Mouse (Mus musculus) cerebellum, postnatal 36 days (tissue): ENCODE measurements at regions not wholly inside any gene's neighbourhood (a gene's known extent, or its start where the extent isn't known, plus 50 kb on each side); places are given as distances from the start of the nearest gene placed in this dataset.
A peak's percentile ranks its signal among the peaks of the same experiment; 100 is the strongest.

Experiments
- DNase-seq, 2 experiments: peaks; one replicate each; pipeline ENCODE4 v3.0.0; 2021 to 2022; ENCODE audit warnings: mixed read lengths in 2 of 2

- DNase-seq, result no peak
Observed at GRCm38 (mm10) chr2:47424910-47425309, 1389.0 kb upstream of the Acvr2a start.

GRCm38 (mm10) chr2:47429843-47430242 is 1384.1 kb upstream of the Acvr2a start:
- no peak for DNase-seq

GRCm38 (mm10) chr2:47466043-47466442 is 1347.9 kb upstream of the Acvr2a start:
- no peak for DNase-seq

GRCm38 (mm10) chr2:47491874-47492539 is 1321.9 kb upstream of the Acvr2a start:
- peak; percentile 12 to 22 for DNase-seq
